Mouse (Mus musculus): Measurements from ENCODE around the gene Vamp2.

Vamp2 gene

DNA sequence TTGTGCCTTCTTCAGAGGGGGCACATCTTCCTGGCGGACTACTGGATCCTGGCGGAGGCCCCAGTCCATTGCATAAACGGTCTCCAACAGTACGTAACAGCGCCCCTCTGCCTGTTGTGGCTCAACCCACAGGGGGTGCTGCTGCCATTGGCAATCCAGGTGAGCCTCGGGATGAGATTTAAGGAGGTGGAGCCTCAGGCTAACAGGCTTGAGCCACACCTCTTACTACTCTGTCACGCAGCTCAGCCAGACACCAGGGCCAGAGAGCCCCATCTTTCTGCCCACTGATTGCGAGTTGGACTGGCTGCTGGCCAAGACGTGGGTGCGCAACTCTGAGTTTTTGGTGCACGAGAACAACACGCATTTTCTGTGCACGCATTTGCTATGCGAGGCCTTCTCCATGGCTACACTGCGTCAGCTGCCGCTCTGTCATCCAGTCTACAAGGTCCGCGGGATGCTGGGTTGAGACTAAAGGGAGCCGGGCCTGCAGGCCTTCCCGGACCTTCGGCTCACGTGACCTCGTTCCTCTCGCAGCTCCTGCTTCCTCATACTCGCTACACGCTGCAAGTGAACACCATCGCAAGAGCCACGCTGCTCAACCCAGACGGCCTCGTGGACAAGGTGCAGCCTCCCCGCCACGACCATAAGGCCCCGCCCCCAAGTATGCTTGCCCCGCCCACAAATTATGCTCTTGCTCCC is 45.8 kb downstream of the Vamp2 start:
- no peak for DNase-seq (ENCODE audit: low read depth)

DNA sequence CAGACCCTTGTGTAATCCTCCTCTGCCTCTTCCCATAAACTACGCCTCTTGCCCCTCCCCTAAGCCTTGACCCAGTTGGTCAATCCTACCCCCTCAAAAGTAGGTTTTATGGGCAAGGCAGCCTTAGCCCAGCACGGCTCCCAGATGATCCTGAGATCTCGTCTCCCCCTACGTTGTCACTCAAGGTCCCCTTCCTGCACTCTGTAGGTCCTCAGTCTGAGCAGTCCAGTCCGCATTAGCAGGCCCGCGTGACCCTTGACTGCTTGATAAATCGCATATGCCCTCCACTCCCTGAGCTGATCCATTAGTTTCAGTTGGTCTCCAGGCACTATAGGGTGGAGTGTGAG is 46.3 kb downstream of the Vamp2 start:
- no peak for DNase-seq (ENCODE audit: low read depth)

DNA sequence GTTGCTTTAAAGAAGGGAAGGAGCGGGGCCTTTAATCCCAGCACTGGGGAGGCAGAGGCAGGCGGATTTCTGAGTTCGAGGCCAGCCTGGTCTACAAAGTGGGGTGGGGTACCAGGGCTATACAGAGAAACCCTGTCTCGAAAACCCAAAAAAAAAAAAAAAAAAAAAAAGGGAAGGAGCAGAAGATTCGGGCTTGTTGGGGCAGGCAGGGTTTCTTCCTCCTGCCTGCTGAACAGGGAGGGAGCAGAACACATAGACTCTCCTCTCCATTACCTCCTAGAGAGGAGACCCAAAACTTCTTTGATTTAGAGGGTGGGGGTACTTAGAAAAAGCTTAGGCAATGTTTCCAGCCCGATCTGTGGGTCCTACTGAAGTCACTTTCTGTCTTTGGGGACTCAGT is 47.1 kb downstream of the Vamp2 start:
- no peak for DNase-seq (ENCODE audit: low read depth)
